Mouse (Mus musculus): ENCODE data around the gene Erp27. TPM values are rescaled to one million over a fixed set of nuclear protein-coding genes. Genes with fewer than 3 reads are reported as not detected.

Gene Erp27
- total and polyA plus RNA-seq, 3 experiments = 0.39 TPM; not detected in 2

GRCm38 (mm10) chr6:136931246-136931645 is 9.3 kb upstream of the Erp27 start:
- H3K4me3 ChIP-seq (ENCODE audit: control insufficient read depth in 1 of 2, insufficient read depth in 1 of 2, low read depth in 2 of 2, low read length in 2 of 2) = no peak overlapping the region

GRCm38 (mm10) chr6:136930677-136931076 is 8.7 kb upstream of the Erp27 start:
- no peak overlapping the region for H3K4me3 ChIP-seq (ENCODE audit: control insufficient read depth in 1 of 2, insufficient read depth in 1 of 2, low read depth in 2 of 2, low read length in 2 of 2)
- H3K9ac ChIP-seq (ENCODE audit: control insufficient read depth, low read depth, low read length, poor library complexity, severe bottlenecking) = no peak overlapping the region
- peak; percentile 82 for TF ChIP-seq TCF12 (IDR thresholded peaks at IDR 0.05; ENCODE audit: low read depth, low read length)
- TF ChIP-seq ETS1 (IDR thresholded peaks at IDR 0.05; ENCODE audit: low read depth, low read length) = peak; percentile 75; the same call in 1 of the 2 replicates
- peak; percentile 52; the same call in 1 of the 2 replicates for TF ChIP-seq MYC (IDR thresholded peaks at IDR 0.05; ENCODE audit: low read depth, low read length)
- no peak for TF ChIP-seq ZKSCAN1 (IDR thresholded peaks at IDR 0.05; ENCODE audit: low read depth, low read length)
- no peak for TF ChIP-seq POLR2AphosphoS5 (IDR thresholded peaks at IDR 0.05; ENCODE audit: borderline replicate concordance, low read depth, low read length)
- no peak for TF ChIP-seq HCFC1 (IDR thresholded peaks at IDR 0.05; ENCODE audit: low read depth, low read length)
- no peak for TF ChIP-seq TBP (IDR thresholded peaks at IDR 0.05; ENCODE audit: low read depth, low read length)
- peak; percentile 93 for TF ChIP-seq USF1 (IDR thresholded peaks at IDR 0.05; ENCODE audit: low read depth, low read length)
- peak; percentile 83 for TF ChIP-seq MYB (IDR thresholded peaks at IDR 0.05; ENCODE audit: low read depth, low read length)
- peak; percentile 89 for TF ChIP-seq RCOR1 (IDR thresholded peaks at IDR 0.05; ENCODE audit: low read depth, low read length)
- TF ChIP-seq ZNF384 (IDR thresholded peaks at IDR 0.05; ENCODE audit: low read depth, low read length) = no peak
- peak; percentile 81 to 93 for TF ChIP-seq EP300 (IDR thresholded peaks at IDR 0.05; ENCODE audit: low read depth in 1 of 2, low read length in 2 of 2)
- no peak for TF ChIP-seq JUND (IDR thresholded peaks at IDR 0.05; ENCODE audit: low read depth, low read length)
- TF ChIP-seq TAL1 (IDR thresholded peaks at IDR 0.05; ENCODE audit: low read length) = peak; percentile 92
- peak; percentile 88 for TF ChIP-seq MAX (IDR thresholded peaks at IDR 0.05; ENCODE audit: low read length)
- TF ChIP-seq MXI1 (IDR thresholded peaks at IDR 0.05; ENCODE audit: low read depth, low read length) = peak; percentile 55; the same call in 1 of the 2 replicates
- TF ChIP-seq CHD1 (IDR thresholded peaks at IDR 0.05; ENCODE audit: low read depth, low read length) = no peak
- TF ChIP-seq KAT2A (conservative IDR thresholded peaks at IDR 0.05; ENCODE audit: low read depth, low read length) = no peak
- peak; percentile 58; the same call in 1 of the 2 replicates for TF ChIP-seq GATA1 (IDR thresholded peaks at IDR 0.05; ENCODE audit: low read depth, low read length)
- no peak for TF ChIP-seq ZMIZ1 (IDR thresholded peaks at IDR 0.05; ENCODE audit: low read depth, low read length)
- TF ChIP-seq USF2 (IDR thresholded peaks at IDR 0.05; ENCODE audit: borderline replicate concordance in 1 of 2, insufficient read depth in 1 of 2, low read depth in 1 of 2, low read length in 2 of 2) = peak; percentile 12 to 56; a peak in 1 of 4 replicates
- peak; percentile 60; the same call in 1 of the 2 replicates for TF ChIP-seq ELF1 (IDR thresholded peaks at IDR 0.05; ENCODE audit: low read depth, low read length)
- peak; percentile 84 for TF ChIP-seq SIN3A (IDR thresholded peaks at IDR 0.05; ENCODE audit: low read length)
- H3K4me1 ChIP-seq (ENCODE audit: control insufficient read depth in 1 of 2, insufficient read depth in 2 of 2, low read length in 2 of 2) = peaks cover 15 to 25% of the 10 kb centered on the region in 2 experiments
- H3K27me3 ChIP-seq (ENCODE audit: control insufficient read depth in 1 of 2, insufficient read depth in 2 of 2, low read length in 2 of 2) = no peaks in the 10 kb centered on the region
- peak overlapping the region; percentile 42 for H3K27ac ChIP-seq (ENCODE audit: control insufficient read depth, low read depth, low read length)
- peak; percentile 89 for DNase-seq (ENCODE audit: low read depth, low spot score)
- H3K36me3 ChIP-seq (ENCODE audit: control insufficient read depth in 1 of 2, insufficient read depth in 2 of 2, low read length in 2 of 2) = peaks cover 2 to 30% of the 10 kb centered on the region in 2 experiments
- H3K79me2 ChIP-seq (ENCODE audit: control insufficient read depth, insufficient read depth, low read length, poor library complexity) = no peaks in the 10 kb centered on the region
- no peaks in the 10 kb centered on the region for H3K9me3 ChIP-seq (replicated peaks; ENCODE audit: insufficient read depth, low read length)

More at GRCm38 (mm10) chr6:136931246-136931645, 9.3 kb upstream of the Erp27 start:
- 0 out of 2 replicates have a peak, but pooled peaks cover under 1% of the 10 kb centered on the region for H3K79me2 ChIP-seq (ENCODE audit: control insufficient read depth, insufficient read depth, low read length, poor library complexity)
- H3K4me1 ChIP-seq (ENCODE audit: control insufficient read depth in 1 of 2, insufficient read depth in 2 of 2, low read length in 2 of 2) = peaks cover 15 to 27% of the 10 kb centered on the region in 2 experiments
- TF ChIP-seq ETS1 (IDR thresholded peaks at IDR 0.05; ENCODE audit: low read depth, low read length) = no peak
- TF ChIP-seq EP300 (IDR thresholded peaks at IDR 0.05; ENCODE audit: low read depth in 1 of 2, low read length in 2 of 2) = no peak
- no peak for TF ChIP-seq POLR2A (IDR thresholded peaks at IDR 0.05; ENCODE audit: control insufficient read depth in 1 of 2, insufficient read depth in 1 of 2, low read depth in 1 of 2, low read length in 2 of 2, poor library complexity in 1 of 2)
- peak overlapping the region; percentile 42 for H3K27ac ChIP-seq (ENCODE audit: control insufficient read depth, low read depth, low read length)
- peaks cover 2 to 33% of the 10 kb centered on the region in 2 experiments for H3K36me3 ChIP-seq (ENCODE audit: control insufficient read depth in 1 of 2, insufficient read depth in 2 of 2, low read length in 2 of 2)
- H3K27me3 ChIP-seq (ENCODE audit: control insufficient read depth in 1 of 2, insufficient read depth in 2 of 2, low read length in 2 of 2) = no peaks in the 10 kb centered on the region
- H3K9me3 ChIP-seq (replicated peaks; ENCODE audit: insufficient read depth, low read length) = no peaks in the 10 kb centered on the region
- DNase-seq (ENCODE audit: low read depth, low spot score) = no peak
- no peak overlapping the region for H3K9ac ChIP-seq (ENCODE audit: control insufficient read depth, low read depth, low read length, poor library complexity, severe bottlenecking)
